12 mouse cellular contexts compared by ENCODE assay signal in genomic region chr4:11885499-11885898, GRCm38 (mm10).
DNase-seq lines count a peak whose midpoint lies in the region; ATAC-seq lines count a peak whose summit lies in the region.
"Had no signal": no experiment of that assay in that cellular context is flagged by ENCODE, and none has a peak within 500 bp of the region (broad histone marks: within the 10 kb centered on the region; RNA-seq: fewer than 3 reads in every experiment).

No protein-coding gene starts in this region.

- WGBS in heart, embryonic 11.5 days (ENCODE audit: insufficient replicate concordance), result 74% methylated on average over 4 of the region's 4 CpGs
- WGBS in limb, embryonic 11.5 days, result 53% methylated on average over 4 of the region's 4 CpGs

- no peak overlapping the region for H3K4me2 ChIP-seq in heart, embryonic 11.5 days
- H3K4me2 ChIP-seq in limb, embryonic 11.5 days (ENCODE audit: low read depth, severe bottlenecking), result no peak overlapping the region
- H3K4me2 ChIP-seq: hindbrain, embryonic 12.5 days; kidney, embryonic 15.5 days had no signal

- H3K27me3 ChIP-seq in heart, embryonic 11.5 days (ENCODE audit: control insufficient read depth, insufficient read depth, low read length), result no peaks in the 10 kb centered on the region
- H3K27me3 ChIP-seq in limb, embryonic 11.5 days (ENCODE audit: control insufficient read depth, insufficient read depth, low read length), result no peaks in the 10 kb centered on the region
- H3K27me3 ChIP-seq: hindbrain, embryonic 12.5 days; kidney, embryonic 15.5 days had no signal

- H3K9ac ChIP-seq in heart, embryonic 11.5 days (ENCODE audit: low read depth, low read length), result no peak overlapping the region
- no peak overlapping the region for H3K9ac ChIP-seq in limb, embryonic 11.5 days (ENCODE audit: low read length)
- H3K9ac ChIP-seq: hindbrain, embryonic 12.5 days; kidney, embryonic 15.5 days; liver, embryonic 14.5 days had no signal

- H3K9me3 ChIP-seq in heart, embryonic 11.5 days (replicated peaks; ENCODE audit: control insufficient read depth, low read length), result no peaks in the 10 kb centered on the region
- no peaks in the 10 kb centered on the region for H3K9me3 ChIP-seq in limb, embryonic 11.5 days (ENCODE audit: control insufficient read depth, low read length)
- H3K9me3 ChIP-seq: hindbrain, embryonic 12.5 days; kidney, embryonic 15.5 days had no signal

- H3K4me3 ChIP-seq in heart, embryonic 11.5 days (ENCODE audit: low read depth, low read length), result no peak overlapping the region
- H3K4me3 ChIP-seq in limb, embryonic 11.5 days (ENCODE audit: low read depth, low read length), result no peak overlapping the region
- H3K4me3 ChIP-seq: hindbrain, embryonic 12.5 days; kidney, embryonic 15.5 days had no signal

- intact Hi-C loops in left cerebral cortex, postnatal 4 days (cut with DNase I), result no loop called here

- H3K27ac ChIP-seq in heart, embryonic 11.5 days (ENCODE audit: low read depth, low read length), result peak overlapping the region; percentile 79
- no peak overlapping the region for H3K27ac ChIP-seq in limb, embryonic 11.5 days (replicated peaks; ENCODE audit: low read depth, low read length)
- H3K27ac ChIP-seq: hindbrain, embryonic 12.5 days; kidney, embryonic 15.5 days; liver, embryonic 14.5 days had no signal

- H3K4me1 ChIP-seq in heart, embryonic 11.5 days (ENCODE audit: control insufficient read depth, insufficient read depth, low read length), result peaks cover 19% of the 10 kb centered on the region; the same call in 1 of the 2 replicates
- H3K4me1 ChIP-seq in limb, embryonic 11.5 days (ENCODE audit: control insufficient read depth, insufficient read depth, low read length), result peaks cover 8% of the 10 kb centered on the region

- DNase-seq in adrenal gland, postnatal 14 days, result peak; percentile 27
- no peak for DNase-seq in adrenal gland, postnatal 36 days
- peak; percentile 41 for DNase-seq in embryo, embryonic 11 days
- peak; percentile 57 for DNase-seq in limb, embryonic 11.5 days (ENCODE audit: low spot score)
- DNase-seq in left cerebral cortex, postnatal 4 days, result no peak
- no peak for DNase-seq in right cerebral cortex, adult 2 months (ENCODE audit: low spot score in 2 of 2)
- DNase-seq: cerebellum, adult 9-11 months had no signal

- H3K36me3 ChIP-seq in heart, embryonic 11.5 days (ENCODE audit: control insufficient read depth, insufficient read depth, low read length), result no peaks in the 10 kb centered on the region
- H3K36me3 ChIP-seq in limb, embryonic 11.5 days (ENCODE audit: control insufficient read depth, insufficient read depth, low read length), result no peaks in the 10 kb centered on the region
- H3K36me3 ChIP-seq: hindbrain, embryonic 12.5 days; kidney, embryonic 15.5 days had no signal

- ATAC-seq in heart, embryonic 11.5 days (replicated peaks; ENCODE audit: insufficient number of reproducible peaks, low FRiP score, low TSS enrichment), result no peak
- ATAC-seq in limb, embryonic 11.5 days (ENCODE audit: insufficient number of reproducible peaks, low FRiP score, low TSS enrichment, low read depth), result 0 out of 2 replicates have a peak, but pooled peaks have one; percentile 15
- ATAC-seq in CD4-positive, CD25-positive, alpha-beta regulatory T cell, adult 4 months, result no peak

Comparison
In these comparisons a context has a peak if more than half of its experiments do, and no peak if none do; other contexts are left out.
1. DNase-seq: peak in adrenal gland, postnatal 14 days (single experiment), embryo, embryonic 11 days (single experiment) and limb, embryonic 11.5 days (single experiment); none in adrenal gland, postnatal 36 days (0 of 2), left cerebral cortex, postnatal 4 days (single experiment) and right cerebral cortex, adult 2 months (0 of 2).